Mouse (Mus musculus): Measurements from ENCODE around the gene Slc35e3. TPM values are rescaled to one million over a fixed set of nuclear protein-coding genes. Genes with fewer than 3 reads are reported as not detected.
"Not testable (repeated sequence)": the region's sequence is repeated elsewhere in the genome, so short reads cannot be mapped to it uniquely, and the experiment has no call there.

Gene Slc35e3
- polyA plus RNA-seq, 1 experiment from 2014 or later: 19.5 TPM

DNA sequence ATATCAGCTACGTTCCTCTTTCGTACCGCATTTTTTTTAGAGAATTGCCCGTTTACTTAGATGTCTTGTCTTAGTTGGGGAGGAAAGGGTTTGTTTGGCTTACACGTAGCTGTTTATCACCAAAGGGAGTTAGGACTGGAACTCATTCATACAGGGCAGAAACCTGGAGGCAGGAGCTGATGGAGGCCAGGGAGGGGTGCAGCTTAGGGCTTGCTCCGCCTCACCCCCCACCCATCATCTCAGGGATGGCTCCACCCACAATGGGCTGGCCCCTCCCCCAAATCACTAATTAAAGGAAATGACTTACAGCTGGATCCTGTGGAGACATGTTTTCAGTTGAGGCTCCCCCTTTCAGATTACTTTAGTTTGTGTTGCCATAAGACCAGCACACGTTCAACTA, 1.5 kb upstream of the Slc35e3 start:
- Histone ChIP-seq H3K27me3 (ENCODE audit: low read depth, poor library complexity, severe bottlenecking) (no peaks in the 10 kb centered on the region), H3K4me3 (no peak overlapping the region), H3K9me3 (replicated peaks) (no peaks in the 10 kb centered on the region), H3K27ac (replicated peaks) (no peak overlapping the region), H3K36me3 (peaks cover 57% of the 10 kb centered on the region), H3K4me1 (peaks cover 19% of the 10 kb centered on the region)
- DNase-seq (ENCODE audit: low spot score): no peak
- WGBS: 95% methylated on average over 7 of the region's 7 CpGs

DNA sequence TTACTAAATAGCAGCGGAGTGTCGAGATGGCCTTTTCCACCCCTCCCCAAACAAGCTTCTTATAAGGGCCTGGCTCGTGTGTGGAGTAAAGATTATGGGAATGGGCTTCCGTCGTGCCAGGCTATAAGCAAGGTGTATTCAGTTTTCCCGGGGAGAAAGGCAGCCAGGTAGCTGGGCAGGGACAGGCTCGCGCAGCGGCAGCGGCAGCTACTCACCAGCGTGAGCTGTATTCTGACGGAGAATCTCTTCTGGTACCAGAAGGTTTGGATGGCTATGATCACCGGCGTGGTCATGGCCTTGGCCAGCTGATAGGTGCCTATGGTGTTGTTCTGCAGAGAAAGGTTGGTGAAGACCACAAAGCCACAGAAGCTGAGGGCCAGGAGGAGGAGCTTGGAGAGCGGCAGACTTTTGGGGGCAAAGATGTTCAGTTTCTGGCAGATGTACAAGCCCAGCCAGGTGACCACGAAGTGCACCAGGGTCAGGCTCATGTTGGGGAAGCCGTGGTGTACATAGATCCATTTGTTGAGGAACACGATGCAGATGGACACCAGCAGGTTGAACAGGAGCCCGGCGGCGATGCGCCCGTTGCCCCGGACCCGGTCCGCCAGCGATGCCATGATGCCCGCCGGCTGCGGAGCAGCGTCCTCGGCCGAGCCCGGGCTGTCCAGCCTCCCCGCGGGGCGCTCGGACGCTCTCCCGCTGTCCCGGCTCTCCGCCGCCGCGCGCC, 432 bp downstream of the Slc35e3 start:
- not testable (repeated sequence) for H3K27me3 ChIP-seq (ENCODE audit: low read depth, poor library complexity, severe bottlenecking); H3K9me3 ChIP-seq (replicated peaks)
- WGBS: under 1% methylated on average over 26 of the region's 46 CpGs
- peaks cover 19% of the 10 kb centered on the region for H3K4me1 ChIP-seq
- H3K4me3 ChIP-seq: peak overlapping the region; percentile 60
- DNase-seq (ENCODE audit: low spot score): peak; percentile 35
- H3K36me3 ChIP-seq: peaks cover 48% of the 10 kb centered on the region
- peak overlapping the region; percentile 79 for H3K27ac ChIP-seq (replicated peaks)

DNA sequence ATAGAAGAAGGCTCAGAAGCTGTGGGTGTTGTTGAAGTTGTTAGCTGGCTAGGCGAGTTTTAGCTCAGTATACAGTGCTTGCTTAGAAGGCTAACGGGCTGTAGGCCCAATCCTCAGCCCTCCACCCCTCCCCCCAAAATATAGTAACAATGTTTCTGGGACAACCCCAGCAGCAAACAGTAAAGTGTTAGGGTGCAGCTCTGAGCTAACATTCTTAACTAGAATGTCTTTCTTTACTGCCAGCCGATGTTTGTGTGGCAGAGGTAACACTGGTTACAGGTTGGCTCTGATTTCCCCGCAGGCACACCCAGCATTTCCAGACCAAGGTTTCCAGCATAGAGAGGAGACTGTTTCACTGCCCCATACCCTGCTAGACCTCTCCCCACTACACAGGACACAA, 2.2 kb downstream of the Slc35e3 start:
- peaks cover 19% of the 10 kb centered on the region for H3K4me1 ChIP-seq
- H3K27me3 ChIP-seq (ENCODE audit: low read depth, poor library complexity, severe bottlenecking): no peaks in the 10 kb centered on the region
- H3K36me3 ChIP-seq: peaks cover 48% of the 10 kb centered on the region
- H3K9me3 ChIP-seq (replicated peaks): no peaks in the 10 kb centered on the region
- whole genome bisulfite sequencing: 89% methylated on average over 4 of the region's 4 CpGs
- H3K4me3 ChIP-seq: no peak overlapping the region
- DNase-seq (ENCODE audit: low spot score): no peak
- no peak overlapping the region for H3K27ac ChIP-seq (replicated peaks)

DNA sequence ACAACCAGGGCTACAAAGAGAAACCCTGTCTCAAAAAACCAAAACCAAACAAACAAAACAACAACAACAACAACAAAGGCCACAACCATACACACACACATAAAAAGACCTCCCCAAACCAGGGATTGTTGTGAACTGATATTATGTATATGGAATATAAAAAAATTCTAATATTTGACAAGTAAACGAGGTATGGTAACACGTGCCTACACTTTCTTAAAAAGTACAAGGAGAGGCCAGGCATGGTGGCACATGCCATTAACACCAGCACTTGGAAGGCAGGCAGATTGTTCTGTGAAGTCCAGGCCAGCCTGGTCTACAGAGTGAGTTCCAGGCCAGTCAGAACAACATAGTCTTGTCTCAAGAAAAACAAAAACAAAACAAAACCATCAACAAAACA, 3.0 kb downstream of the Slc35e3 start:
- no peak for DNase-seq (ENCODE audit: low spot score)
- H3K27me3 ChIP-seq (ENCODE audit: low read depth, poor library complexity, severe bottlenecking): no peaks in the 10 kb centered on the region
- peaks cover 48% of the 10 kb centered on the region for H3K36me3 ChIP-seq
- H3K9me3 ChIP-seq (replicated peaks): no peaks in the 10 kb centered on the region
- peaks cover 19% of the 10 kb centered on the region for H3K4me1 ChIP-seq
- H3K27ac ChIP-seq (replicated peaks): no peak overlapping the region
- WGBS: 82% methylated on average over 2 of the region's 2 CpGs
- H3K4me3 ChIP-seq: no peak overlapping the region

DNA sequence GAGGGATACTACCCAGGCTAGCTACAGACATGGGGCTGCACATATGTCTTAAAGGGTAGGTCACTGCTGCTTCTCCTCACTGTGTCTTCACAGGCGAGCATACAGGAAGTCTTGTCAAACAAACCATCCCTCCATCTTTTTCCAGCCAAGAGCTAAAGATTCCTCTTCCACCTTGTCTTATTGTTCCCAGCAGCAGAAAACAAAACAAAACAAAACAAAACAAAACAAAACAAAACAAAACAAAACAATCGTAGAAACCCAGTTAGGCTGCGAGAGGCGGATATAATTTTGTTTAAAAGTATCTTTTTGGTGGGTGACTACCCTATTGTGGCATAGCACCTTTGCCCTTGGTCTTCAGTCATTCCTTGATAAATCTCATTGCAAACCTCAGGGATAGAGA, 3.5 kb downstream of the Slc35e3 start:
- 92% methylated on average over 4 of the region's 4 CpGs for WGBS
- H3K36me3 ChIP-seq: peaks cover 50% of the 10 kb centered on the region

DNA sequence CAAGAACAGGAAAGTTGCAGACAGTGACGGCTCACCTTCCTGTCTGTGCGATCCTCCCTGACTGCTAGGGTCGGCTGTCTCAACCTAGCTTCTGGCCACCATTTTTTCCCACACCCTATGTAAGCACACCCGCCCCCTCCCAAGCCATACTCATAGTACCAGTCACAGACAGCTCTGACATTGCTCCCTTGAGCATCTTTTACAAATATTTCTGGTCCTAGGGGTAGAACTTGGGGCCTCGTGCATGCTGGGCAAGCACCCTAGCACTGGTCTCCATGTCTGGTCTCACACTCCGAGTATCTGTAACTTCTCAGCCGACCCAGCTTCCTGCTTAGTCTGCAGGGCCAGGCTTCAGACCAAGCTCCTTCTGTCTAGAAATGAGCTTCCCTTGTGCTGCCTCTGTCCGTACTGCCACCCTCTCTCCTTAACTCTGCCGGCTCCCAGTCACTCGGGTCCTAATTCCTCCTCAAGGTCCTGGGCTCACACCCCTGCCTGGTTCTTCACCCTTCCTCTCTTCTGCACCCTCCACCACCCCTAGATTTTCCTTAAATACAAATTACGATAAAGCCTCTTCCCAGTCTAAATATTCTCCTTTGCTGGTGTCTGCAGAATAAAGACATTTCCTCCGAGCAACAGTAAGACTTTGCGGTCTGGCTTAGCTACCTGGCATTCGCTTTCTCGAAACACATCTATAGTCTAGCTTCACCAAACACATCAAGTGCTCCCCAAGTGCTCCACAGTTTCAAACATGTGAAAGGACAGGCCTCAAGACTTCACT, 4.3 kb downstream of the Slc35e3 start:
- no peak for DNase-seq (ENCODE audit: low spot score)
- H3K27me3 ChIP-seq (ENCODE audit: low read depth, poor library complexity, severe bottlenecking): no peaks in the 10 kb centered on the region
- H3K36me3 ChIP-seq: peaks cover 56% of the 10 kb centered on the region
- WGBS: 91% methylated on average over 15 of the region's 15 CpGs
- H3K27ac ChIP-seq (replicated peaks): no peak overlapping the region
- H3K4me3 ChIP-seq: no peak overlapping the region
- no peaks in the 10 kb centered on the region for H3K9me3 ChIP-seq (replicated peaks)
- H3K4me1 ChIP-seq: peaks cover 19% of the 10 kb centered on the region

More for the DNA sequence above, 3.5 kb downstream of the Slc35e3 start:
- Histone ChIP-seq H3K27me3 (ENCODE audit: low read depth, poor library complexity, severe bottlenecking) (no peaks in the 10 kb centered on the region), H3K9me3 (replicated peaks) (no peaks in the 10 kb centered on the region), H3K4me1 (peaks cover 19% of the 10 kb centered on the region), H3K27ac (replicated peaks) (no peak overlapping the region), H3K4me3 (no peak overlapping the region)
- no peak for DNase-seq (ENCODE audit: low spot score)

DNA sequence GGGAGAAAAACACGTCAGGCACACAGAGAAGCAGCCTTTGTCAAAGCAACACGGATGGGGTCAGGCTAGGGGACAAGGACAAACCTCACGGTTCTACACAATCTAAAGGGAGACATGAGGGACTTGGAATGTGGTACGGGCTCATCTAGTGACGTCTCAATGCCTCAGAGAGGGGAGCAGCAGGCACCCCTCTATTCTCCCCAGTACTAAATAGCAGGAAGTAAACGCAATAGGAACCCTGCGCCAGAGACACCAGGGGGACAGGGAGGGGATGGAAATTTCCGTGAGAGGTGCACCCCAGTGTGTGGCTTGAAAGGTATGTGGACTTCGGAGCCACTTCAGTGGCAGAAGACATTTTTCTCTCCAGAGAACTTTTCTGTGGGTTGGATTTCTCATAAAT, 5.2 kb downstream of the Slc35e3 start:
- 92% methylated on average over 9 of the region's 9 CpGs for WGBS
- no peak overlapping the region for H3K4me3 ChIP-seq
- H3K27ac ChIP-seq (replicated peaks): no peak overlapping the region
- H3K9me3 ChIP-seq (replicated peaks): no peaks in the 10 kb centered on the region
- peaks cover 19% of the 10 kb centered on the region for H3K4me1 ChIP-seq
- no peaks in the 10 kb centered on the region for H3K27me3 ChIP-seq (ENCODE audit: low read depth, poor library complexity, severe bottlenecking)
- no peak for DNase-seq (ENCODE audit: low spot score)
- peaks cover 66% of the 10 kb centered on the region for H3K36me3 ChIP-seq

DNA sequence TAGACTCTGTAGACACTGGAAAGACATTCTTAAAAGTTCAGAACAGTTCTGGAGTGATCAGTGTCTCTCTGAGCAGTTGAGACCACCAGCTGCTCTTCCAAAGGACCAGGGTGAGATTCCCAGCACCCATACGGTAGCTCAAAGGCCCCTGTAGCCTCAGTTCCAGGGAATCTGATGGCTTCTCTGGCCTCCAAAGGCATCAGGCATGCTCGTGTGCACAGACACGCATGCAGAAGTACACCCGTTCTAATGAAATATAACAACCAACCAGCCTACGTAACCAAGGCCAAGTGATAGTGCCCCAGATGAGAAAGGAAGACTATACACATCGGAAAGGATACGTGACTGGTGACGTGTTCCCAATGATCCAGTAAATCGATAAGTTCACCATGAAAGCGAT, 6.0 kb downstream of the Slc35e3 start:
- Histone ChIP-seq H3K36me3 (peaks cover 70% of the 10 kb centered on the region), H3K4me3 (no peak overlapping the region), H3K9me3 (replicated peaks) (no peaks in the 10 kb centered on the region), H3K27ac (replicated peaks) (no peak overlapping the region), H3K4me1 (peaks cover 15% of the 10 kb centered on the region), H3K27me3 (ENCODE audit: low read depth, poor library complexity, severe bottlenecking) (no peaks in the 10 kb centered on the region)
- WGBS: 96% methylated on average over 10 of the region's 10 CpGs
- DNase-seq (ENCODE audit: low spot score): no peak

DNA sequence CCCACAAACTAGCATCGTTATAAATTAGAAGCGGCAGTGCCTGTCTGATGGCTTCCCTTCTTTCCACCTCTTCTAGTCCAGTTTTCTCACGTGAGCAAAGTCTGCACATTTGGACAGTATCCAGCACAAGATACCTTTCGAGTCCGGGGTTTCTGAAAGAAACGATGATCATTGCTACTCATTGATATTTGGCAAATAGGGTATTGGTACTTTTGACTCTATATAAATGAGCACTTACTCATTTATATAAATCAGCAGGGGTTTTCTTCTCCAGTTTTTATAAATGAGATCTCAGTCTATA, 6.6 kb downstream of the Slc35e3 start:
- Histone ChIP-seq H3K9me3 (replicated peaks) (no peaks in the 10 kb centered on the region), H3K4me3 (no peak overlapping the region), H3K36me3 (peaks cover 71% of the 10 kb centered on the region), H3K27ac (replicated peaks) (no peak overlapping the region), H3K27me3 (ENCODE audit: low read depth, poor library complexity, severe bottlenecking) (no peaks in the 10 kb centered on the region), H3K4me1 (peaks cover 9% of the 10 kb centered on the region)
- 96% methylated on average over 6 of the region's 6 CpGs for WGBS
- DNase-seq (ENCODE audit: low spot score): no peak

DNA sequence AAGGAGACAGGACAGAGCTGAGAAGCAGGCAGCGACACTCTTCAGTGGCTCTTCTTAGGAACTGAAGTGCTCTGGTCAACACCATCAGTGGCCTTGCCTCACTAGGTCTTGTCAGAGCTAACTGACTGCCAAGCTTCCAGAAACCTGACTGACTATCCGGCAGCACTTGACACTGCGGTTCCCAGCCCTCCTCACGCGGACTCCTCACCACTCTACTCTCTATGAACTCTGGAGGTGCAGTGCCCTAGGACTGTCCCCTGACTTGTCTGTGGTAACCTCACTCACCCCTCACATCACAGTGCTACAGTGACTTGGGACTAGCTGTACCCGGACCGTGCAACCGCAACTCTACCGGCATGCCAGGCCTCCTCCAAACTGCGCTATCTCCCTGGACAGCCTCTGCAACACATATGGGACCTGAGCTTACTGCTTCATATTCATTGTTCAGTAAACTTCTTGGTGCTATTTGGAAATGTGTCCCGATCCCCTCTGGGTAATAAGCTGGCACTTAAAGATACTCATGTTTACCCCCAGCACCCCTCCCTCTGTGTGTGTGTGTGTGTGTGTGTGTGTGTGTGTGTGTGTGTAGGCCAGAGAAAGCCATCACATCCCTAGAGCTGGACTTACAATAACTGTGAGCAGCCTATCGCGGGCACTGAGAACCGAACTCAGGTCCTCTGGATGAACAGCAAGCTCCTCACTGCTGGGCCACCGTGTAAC, 7.1 kb downstream of the Slc35e3 start:
- H3K27ac ChIP-seq (replicated peaks): no peak overlapping the region
- no peak for DNase-seq (ENCODE audit: low spot score)
- peaks cover 6% of the 10 kb centered on the region; the same call in 1 of the 2 replicates for H3K4me1 ChIP-seq
- no peaks in the 10 kb centered on the region for H3K27me3 ChIP-seq (ENCODE audit: low read depth, poor library complexity, severe bottlenecking)
- no peak overlapping the region for H3K4me3 ChIP-seq
- H3K9me3 ChIP-seq (replicated peaks): no peaks in the 10 kb centered on the region
- H3K36me3 ChIP-seq: peaks cover 70% of the 10 kb centered on the region
- 91% methylated on average over 15 of the region's 15 CpGs for WGBS

DNA sequence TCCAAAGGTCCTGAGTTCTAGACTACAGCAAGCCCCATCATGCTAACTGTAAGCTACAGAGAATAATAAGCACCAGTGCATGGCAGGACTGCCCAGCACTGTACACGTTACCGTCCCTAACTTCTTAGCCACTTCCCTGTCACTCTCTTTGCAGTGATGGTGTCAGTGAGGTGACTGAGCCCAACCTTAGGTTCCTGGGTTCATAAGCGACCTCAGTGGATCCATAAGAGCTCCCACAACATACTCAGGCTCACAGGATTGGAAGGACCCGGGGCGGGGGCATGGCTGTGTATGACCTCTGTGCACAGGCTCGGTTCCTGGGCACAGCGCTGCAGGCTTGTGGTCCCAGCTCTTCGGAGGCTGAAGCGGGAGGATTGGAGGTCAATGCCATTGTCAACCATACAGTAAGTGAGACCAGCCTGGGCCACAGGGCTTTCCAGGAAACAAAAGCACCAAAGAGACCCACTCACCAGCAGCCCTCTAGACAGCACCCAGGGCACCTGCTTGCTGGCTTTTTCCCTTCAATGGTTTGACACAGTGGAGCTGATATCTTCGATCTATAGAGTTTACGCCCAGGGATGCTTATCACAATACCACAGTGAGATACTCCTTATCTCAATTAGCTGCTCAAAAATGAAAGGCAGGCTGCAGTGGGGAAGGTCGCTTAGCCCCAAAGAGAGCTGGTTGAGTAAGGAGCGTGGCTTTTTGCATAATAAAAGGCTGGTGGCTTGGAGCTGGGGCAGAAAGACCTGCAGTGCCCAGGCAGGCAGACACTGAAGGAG, 7.8 kb downstream of the Slc35e3 start:
- no peaks in the 10 kb centered on the region for H3K27me3 ChIP-seq (ENCODE audit: low read depth, poor library complexity, severe bottlenecking)
- H3K27ac ChIP-seq (replicated peaks): no peak overlapping the region
- WGBS: 84% methylated on average over 13 of the region's 13 CpGs
- H3K36me3 ChIP-seq: peaks cover 64% of the 10 kb centered on the region
- H3K4me1 ChIP-seq: no peaks in the 10 kb centered on the region
- no peak overlapping the region for H3K4me3 ChIP-seq
- no peak for DNase-seq (ENCODE audit: low spot score)
- no peaks in the 10 kb centered on the region for H3K9me3 ChIP-seq (replicated peaks)

DNA sequence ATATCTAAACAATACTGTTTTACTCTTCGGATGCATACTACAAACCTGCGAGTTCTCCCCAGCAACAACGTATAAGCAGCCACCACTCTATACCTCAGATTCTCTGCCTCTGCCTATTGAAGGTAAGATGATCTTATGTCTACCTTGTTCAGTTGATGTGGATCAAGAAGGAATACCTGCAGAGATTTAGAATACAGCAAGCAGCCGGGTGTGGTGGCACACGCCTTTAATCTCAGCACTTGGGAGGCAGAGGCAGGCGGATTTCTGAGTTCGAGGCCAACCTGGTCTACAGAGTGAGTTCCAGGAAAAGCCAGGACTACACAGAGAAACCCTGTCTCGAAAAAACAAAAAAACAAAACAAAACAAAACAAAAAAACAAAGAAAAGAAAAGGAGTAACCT, 8.7 kb downstream of the Slc35e3 start:
- not testable (repeated sequence) for H3K9me3 ChIP-seq (replicated peaks); H3K27me3 ChIP-seq (ENCODE audit: low read depth, poor library complexity, severe bottlenecking); DNase-seq (ENCODE audit: low spot score); H3K4me1 ChIP-seq; H3K27ac ChIP-seq (replicated peaks); H3K4me3 ChIP-seq
- 95% methylated on average over 8 of the region's 8 CpGs for WGBS
- peaks cover 68% of the 10 kb centered on the region for H3K36me3 ChIP-seq

Data from midbrain, embryonic 10.5 days (tissue).